Mouse (Mus musculus) midbrain, embryonic 11.5 days (tissue): ENCODE data around the gene Nomo1. TPM values are rescaled to one million over a fixed set of nuclear protein-coding genes. Genes with fewer than 3 reads are reported as not detected.
A peak's percentile ranks its signal among the peaks of the same experiment; 100 is the strongest.

Experiments used
- ATAC-seq: fragments of 200-750 bp; cut with Nextera tagmentation; 2 replicates; pipeline ENCODE4 v1.8.0; 2017; ENCODE audit warnings: moderate TSS enrichment, moderate library complexity; ENCODE audit not compliant: low FRiP score
- DNase-seq: peaks from one replicate; pipeline ENCODE4 v3.0.0; 2015; ENCODE audit warnings: low spot score; ENCODE audit errors: missing footprints
- H3K27ac ChIP-seq: fragments of 300-500 bp; sonication (generic); 2 replicates; pipeline ENCODE4 v1.5.1; 2014; ENCODE audit warnings: low read depth, low read length
- H3K27me3 ChIP-seq: fragments of 300-500 bp; sonication (generic); 2 replicates; pipeline ENCODE4 v1.6.1; 2014; ENCODE audit warnings: mild to moderate bottlenecking, low read length, moderate library complexity, mixed read lengths; ENCODE audit not compliant: control insufficient read depth, insufficient read depth
- H3K36me3 ChIP-seq: fragments of 300-500 bp; sonication (generic); 2 replicates; pipeline ENCODE4 v1.6.1; 2014; ENCODE audit warnings: mild to moderate bottlenecking, low read length, moderate library complexity, mixed read lengths; ENCODE audit not compliant: control insufficient read depth, insufficient read depth
- H3K4me1 ChIP-seq: fragments of 300-500 bp; sonication (generic); 2 replicates; pipeline ENCODE4 v1.6.1; 2014; ENCODE audit warnings: low read length; ENCODE audit not compliant: control insufficient read depth, insufficient read depth
- H3K4me2 ChIP-seq: fragments of 300-500 bp; sonication (generic); 2 replicates; pipeline ENCODE4 v1.6.1; 2014; ENCODE audit warnings: mild to moderate bottlenecking, moderate library complexity
- H3K4me3 ChIP-seq: fragments of 300-500 bp; sonication (generic); 2 replicates; pipeline ENCODE4 v1.5.1; 2014; ENCODE audit warnings: low read depth, low read length
- H3K9ac ChIP-seq: fragments of 300-500 bp; sonication (generic); 2 replicates; pipeline ENCODE4 v1.6.1; 2014; ENCODE audit warnings: low read length
- H3K9me3 ChIP-seq: fragments of 300-500 bp; sonication (generic); 2 replicates; pipeline ENCODE4 v1.6.1; 2016; ENCODE audit warnings: low read length; ENCODE audit not compliant: control insufficient read depth
- WGBS: fragments of 180-500 bp; shearing (Covaris S2); extraction: QIAGEN DNeasy Blood & Tissue Kit; methylation state at CpG from one replicate; pipeline ENCODE4 v1.1.7; 2014; 5-methylcytosine and 5-hydroxymethylcytosine counted together
- polyA plus RNA-seq: library from polyadenylated mRNA; unstranded; fragments of >200 nt; fragmentation: Nextera tagmentation; extraction: Ambion mirVana; gene quantifications from 2 replicates; pipeline ENCODE4 v1.2.1, GENCODE M21; 2014

Gene Nomo1
- polyA plus RNA-seq, 1 experiment from 2014 or later, result 13.9 TPM

- no peak overlapping the region for H3K4me3 ChIP-seq
- no peaks in the 10 kb centered on the region for H3K36me3 ChIP-seq
- no peak for DNase-seq
- no peak overlapping the region for H3K4me2 ChIP-seq
- no peaks in the 10 kb centered on the region for H3K27me3 ChIP-seq
- 72% methylated on average over 3 of the region's 3 CpGs for WGBS
- H3K9ac ChIP-seq, result no peak overlapping the region
- no peaks in the 10 kb centered on the region; the same call in 1 of the 2 replicates for H3K4me1 ChIP-seq
- H3K27ac ChIP-seq, result no peak overlapping the region
- no peaks in the 10 kb centered on the region for H3K9me3 ChIP-seq
- ATAC-seq, result no peak
Observed at GRCm38 (mm10) chr7:46019594-46019993, 13.9 kb upstream of the Nomo1 start.

GRCm38 (mm10) chr7:46021951-46022350 is 11.5 kb upstream of the Nomo1 start:
- Histone ChIP-seq H3K4me1 (no peaks in the 10 kb centered on the region; the same call in 1 of the 2 replicates), H3K27ac (no peak overlapping the region), H3K9me3 (no peaks in the 10 kb centered on the region), H3K27me3 (no peaks in the 10 kb centered on the region), H3K4me2 (no peak overlapping the region), H3K36me3 (no peaks in the 10 kb centered on the region), H3K4me3 (no peak overlapping the region), H3K9ac (no peak overlapping the region)
- ATAC-seq (no peak), DNase-seq (no peak)
- WGBS, result 31% methylated on average over 4 of the region's 4 CpGs

GRCm38 (mm10) chr7:46025436-46025835 is 8.1 kb upstream of the Nomo1 start:
- H3K27me3 ChIP-seq, result no peaks in the 10 kb centered on the region
- H3K9ac ChIP-seq, result no peak overlapping the region
- no peak overlapping the region for H3K4me2 ChIP-seq
- H3K27ac ChIP-seq, result no peak overlapping the region
- H3K4me3 ChIP-seq, result no peak overlapping the region
- H3K4me1 ChIP-seq, result peaks cover 4% of the 10 kb centered on the region; the same call in 1 of the 2 replicates
- H3K9me3 ChIP-seq, result no peaks in the 10 kb centered on the region
- no peak for ATAC-seq
- H3K36me3 ChIP-seq, result no peaks in the 10 kb centered on the region
- 75% methylated on average over 9 of the region's 9 CpGs for WGBS
- no peak for DNase-seq

- Histone ChIP-seq H3K4me3 (no peak overlapping the region), H3K9me3 (no peaks in the 10 kb centered on the region), H3K27me3 (no peaks in the 10 kb centered on the region), H3K9ac (no peak overlapping the region), H3K36me3 (no peaks in the 10 kb centered on the region), H3K27ac (no peak overlapping the region), H3K4me1 (peaks cover 4% of the 10 kb centered on the region; the same call in 1 of the 2 replicates), H3K4me2 (no peak overlapping the region)
- ATAC-seq (no peak), DNase-seq (no peak)
- 93% methylated on average over 10 of the region's 10 CpGs for WGBS
Observed at GRCm38 (mm10) chr7:46028681-46029080, 4.8 kb upstream of the Nomo1 start.

DNA sequence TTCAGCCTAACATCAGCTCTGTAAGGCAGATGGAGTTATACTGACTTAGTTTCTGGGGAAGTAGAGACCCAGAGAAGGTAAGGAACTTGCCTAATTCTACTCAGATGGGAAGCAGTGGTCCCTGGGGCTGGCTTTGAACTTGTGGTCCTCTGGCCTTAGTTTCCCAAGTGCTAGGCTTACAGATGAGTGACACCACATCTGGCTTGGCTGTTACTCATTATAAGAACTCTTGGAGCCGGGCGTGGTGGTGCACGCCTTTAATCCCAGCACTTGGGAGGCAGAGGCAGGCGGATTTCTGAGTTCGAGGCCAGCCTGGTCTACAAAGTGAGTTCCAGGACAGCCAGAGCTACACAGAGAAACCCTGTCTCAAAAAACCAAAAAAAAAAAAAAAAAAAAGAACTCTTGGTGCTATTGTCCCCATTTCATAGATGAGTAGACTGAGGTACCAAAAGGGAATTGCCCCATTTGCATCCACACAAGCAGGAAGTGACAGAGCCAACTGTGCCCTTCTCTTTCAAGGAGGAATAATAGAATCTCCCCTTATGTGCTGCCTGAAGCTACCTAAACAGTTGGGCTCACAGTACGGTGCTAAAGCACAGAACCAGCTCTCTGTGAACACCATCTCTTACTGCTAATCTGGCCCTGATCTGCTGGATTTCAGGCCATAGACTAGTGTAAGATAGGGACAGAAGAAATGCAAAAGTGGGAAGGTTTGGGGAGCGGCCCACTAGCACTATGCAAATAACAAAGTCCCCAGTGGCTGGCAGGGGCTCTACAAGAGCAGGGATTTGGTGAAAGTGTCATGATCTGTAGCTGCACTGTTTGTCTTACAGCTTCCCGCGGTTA is 4.0 kb upstream of the Nomo1 start:
- Histone ChIP-seq H3K36me3 (no peaks in the 10 kb centered on the region), H3K27me3 (no peaks in the 10 kb centered on the region), H3K4me3 (no peak overlapping the region), H3K9ac (no peak overlapping the region; the same call in 1 of the 2 replicates), H3K4me1 (peaks cover 9% of the 10 kb centered on the region), H3K4me2 (no peak overlapping the region), H3K27ac (no peak overlapping the region), H3K9me3 (no peaks in the 10 kb centered on the region)
- ATAC-seq, result no peak
- peak; percentile 87 for DNase-seq
- 65% methylated on average over 8 of the region's 9 CpGs for WGBS

- WGBS, result 5% methylated on average over 11 of the region's 11 CpGs
- Histone ChIP-seq H3K27me3 (no peaks in the 10 kb centered on the region), H3K36me3 (no peaks in the 10 kb centered on the region), H3K9ac (peak within 1 kb of the TSS; percentile 3), H3K4me1 (peaks cover 14% of the 10 kb centered on the region), H3K27ac (no peak within 1 kb of the TSS), H3K4me2 (no peak within 1 kb of the TSS), H3K4me3 (no peak within 1 kb of the TSS), H3K9me3 (no peaks in the 10 kb centered on the region)
- DNase-seq (no peak), ATAC-seq (no peak)
Observed at GRCm38 (mm10) chr7:46030145-46030488, 3.4 kb upstream of the Nomo1 start, which contains the start of gene Abcc6. Gene Abcc6, minus strand, starts transcription at chr7:46030302.

- H3K4me1 ChIP-seq, result peaks cover 14% of the 10 kb centered on the region
- no peak overlapping the region for H3K4me3 ChIP-seq
- no peaks in the 10 kb centered on the region for H3K9me3 ChIP-seq
- WGBS, result 84% methylated on average over 2 of the region's 2 CpGs
- no peak for DNase-seq
- H3K27ac ChIP-seq, result no peak overlapping the region
- no peaks in the 10 kb centered on the region for H3K36me3 ChIP-seq
- H3K4me2 ChIP-seq, result no peak overlapping the region
- no peaks in the 10 kb centered on the region for H3K27me3 ChIP-seq
- ATAC-seq, result no peak
- H3K9ac ChIP-seq, result no peak overlapping the region
Observed at GRCm38 (mm10) chr7:46031075-46031474, 2.4 kb upstream of the Nomo1 start.

GRCm38 (mm10) chr7:46033870-46034337 is 406 bp downstream of the Nomo1 start:
- Histone ChIP-seq H3K9ac (peak overlapping the region; percentile 81), H3K4me3 (peak overlapping the region; percentile 89), H3K9me3 (no peaks in the 10 kb centered on the region), H3K27me3 (no peaks in the 10 kb centered on the region), H3K4me2 (peak overlapping the region; percentile 92), H3K27ac (no peak overlapping the region), H3K4me1 (peaks cover 14% of the 10 kb centered on the region), H3K36me3 (peaks cover 3% of the 10 kb centered on the region; the same call in 1 of the 2 replicates)
- DNase-seq (no peak), ATAC-seq (peak; percentile 75; the same call in 1 of the 2 replicates)
- under 1% methylated on average over 31 of the region's 35 CpGs for WGBS

DNA sequence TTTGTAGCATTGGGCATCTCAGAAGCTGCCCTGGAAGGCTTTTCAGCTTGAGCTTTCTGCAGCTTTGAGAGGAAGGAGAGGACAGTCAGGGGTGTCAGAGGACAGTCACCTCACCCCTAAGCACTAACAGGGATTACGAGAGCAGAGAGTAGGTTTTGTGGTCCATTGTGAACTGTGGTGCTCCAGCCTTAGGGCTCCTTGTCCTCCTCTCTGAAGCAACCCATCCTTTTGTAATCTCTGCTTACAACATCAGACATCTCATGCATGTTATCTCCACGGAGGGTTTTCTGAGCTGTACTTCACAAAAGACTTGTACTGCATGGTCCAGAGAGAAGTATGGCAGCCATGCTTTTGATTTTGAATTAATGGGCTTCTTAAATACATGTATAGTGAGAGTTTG is 1.5 kb downstream of the Nomo1 start:
- no peaks in the 10 kb centered on the region for H3K27me3 ChIP-seq
- H3K4me3 ChIP-seq, result peak overlapping the region; percentile 89; the same call in 1 of the 2 replicates
- 75% methylated on average over 2 of the region's 2 CpGs for WGBS
- peaks cover 3% of the 10 kb centered on the region; the same call in 1 of the 2 replicates for H3K36me3 ChIP-seq
- DNase-seq (no peak), ATAC-seq (no peak)
- H3K4me2 ChIP-seq, result peak overlapping the region; percentile 92; the same call in 1 of the 2 replicates
- no peak overlapping the region for H3K27ac ChIP-seq
- no peaks in the 10 kb centered on the region for H3K9me3 ChIP-seq
- H3K9ac ChIP-seq, result peak overlapping the region; percentile 81; the same call in 1 of the 2 replicates
- H3K4me1 ChIP-seq, result peaks cover 13% of the 10 kb centered on the region
